Mouse (Mus musculus) neural tube, embryonic 10.5 days (tissue): ENCODE data around the gene Rfx2.

Experiments
- DNase-seq: peaks from one replicate; pipeline ENCODE4 v3.0.0-alpha.2; 2017; ENCODE audit warnings: low spot score; ENCODE audit errors: extremely low spot score

Gene Rfx2

DNA sequence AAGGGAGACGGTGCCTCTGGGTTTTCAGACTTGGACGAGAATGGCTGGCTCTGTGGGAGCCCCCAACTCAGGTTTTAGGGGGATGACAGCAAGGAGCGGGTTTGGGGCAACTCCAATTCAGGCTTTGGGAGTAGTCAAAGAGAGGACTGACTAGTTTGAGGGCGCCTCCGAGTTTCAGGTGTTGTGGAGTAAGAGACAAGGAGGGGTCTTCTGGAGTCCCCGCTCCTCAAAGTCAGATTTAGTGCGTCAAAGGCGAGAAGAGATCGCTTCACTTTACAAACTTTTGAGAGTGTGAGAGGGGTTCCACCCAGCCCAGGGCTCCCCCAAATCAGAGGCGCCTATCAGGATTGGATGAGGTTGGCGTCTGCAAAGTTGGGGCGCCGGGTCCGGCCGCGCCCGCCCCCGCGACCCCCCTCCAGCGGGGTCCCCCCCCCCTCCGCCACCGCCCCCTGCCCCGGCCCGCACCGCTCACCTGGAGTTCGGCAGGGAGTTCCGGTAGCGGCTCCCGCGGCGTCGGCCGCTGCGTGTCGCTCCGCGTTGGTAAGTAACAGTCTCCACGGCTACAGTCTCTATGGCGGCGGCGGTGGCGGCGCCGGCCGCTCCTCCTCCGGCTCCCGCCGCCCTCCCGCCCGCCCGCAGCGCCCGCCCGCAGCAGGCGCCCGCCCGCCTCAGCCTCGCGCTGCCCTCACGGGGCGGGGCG, at the start of gene Rfx2:
TSS of gene Rfx2 (minus strand) at position 603 of the 700 bp plus-strand sequence.
- peak; percentile 54 for DNase-seq

- DNase-seq: no peak
These were observed 46.6 kb upstream of the Rfx2 start for GRCm38 (mm10) chr17:56877426-56877825.

- DNase-seq: no peak
These were observed 46.2 kb upstream of the Rfx2 start for GRCm38 (mm10) chr17:56876981-56877380.

GRCm38 (mm10) chr17:56876465-56876864, 45.7 kb upstream of the Rfx2 start:
- DNase-seq: no peak

GRCm38 (mm10) chr17:56874936-56875651, 44.3 kb upstream of the Rfx2 start, which contains the start of gene 1700061G19Rik:
Gene 1700061G19Rik, plus strand, starts transcription at chr17:56875477.
- DNase-seq: no peak

DNA sequence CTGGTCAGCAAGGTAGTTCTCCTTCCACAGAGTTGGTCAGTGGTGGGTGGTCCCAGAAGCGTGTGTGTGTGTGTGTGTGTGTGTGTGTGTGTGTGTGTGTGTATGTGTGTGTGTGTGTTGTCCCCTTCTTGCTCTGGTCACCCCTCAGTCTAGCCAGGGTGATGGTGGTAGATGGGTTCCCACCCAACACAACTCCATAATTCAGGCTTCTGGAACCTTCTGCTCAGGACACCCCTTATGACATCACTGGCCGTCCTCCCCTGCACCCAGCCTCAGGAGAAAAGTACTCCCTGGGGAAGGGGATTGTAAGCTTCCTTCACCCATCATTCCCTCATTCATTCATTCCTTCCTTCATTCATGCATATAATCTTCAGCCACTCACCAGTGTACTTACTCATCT, 43.4 kb upstream of the Rfx2 start, which contains the start of gene Acsbg2:
TSS of gene Acsbg2 (minus strand) at position 211 of the 400 bp plus-strand sequence.
- no peak for DNase-seq

DNA sequence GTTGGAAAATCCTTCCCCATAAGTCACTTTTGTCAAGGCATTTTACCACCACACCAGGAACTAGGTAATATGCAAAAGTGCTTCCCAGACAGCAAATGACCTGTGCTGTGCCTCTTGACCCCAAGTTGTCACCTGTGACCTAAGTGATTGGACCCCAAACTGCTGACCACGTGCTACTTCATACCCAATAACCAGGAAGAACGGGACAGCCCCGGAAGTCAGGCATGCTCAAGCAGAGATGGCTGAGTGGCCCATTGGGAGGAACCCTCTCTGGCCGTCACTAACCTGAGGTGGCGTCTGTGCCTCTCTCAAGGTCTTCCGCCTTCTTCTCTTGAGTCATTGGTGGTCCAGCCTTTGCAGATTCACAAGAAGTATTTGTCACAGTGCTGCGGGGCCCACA, 41.7 kb upstream of the Rfx2 start:
- DNase-seq: no peak

GRCm38 (mm10) chr17:56871767-56872166, 41.0 kb upstream of the Rfx2 start:
- no peak for DNase-seq

- DNase-seq: no peak
These were observed 39.6 kb upstream of the Rfx2 start for GRCm38 (mm10) chr17:56870287-56870953.

DNA sequence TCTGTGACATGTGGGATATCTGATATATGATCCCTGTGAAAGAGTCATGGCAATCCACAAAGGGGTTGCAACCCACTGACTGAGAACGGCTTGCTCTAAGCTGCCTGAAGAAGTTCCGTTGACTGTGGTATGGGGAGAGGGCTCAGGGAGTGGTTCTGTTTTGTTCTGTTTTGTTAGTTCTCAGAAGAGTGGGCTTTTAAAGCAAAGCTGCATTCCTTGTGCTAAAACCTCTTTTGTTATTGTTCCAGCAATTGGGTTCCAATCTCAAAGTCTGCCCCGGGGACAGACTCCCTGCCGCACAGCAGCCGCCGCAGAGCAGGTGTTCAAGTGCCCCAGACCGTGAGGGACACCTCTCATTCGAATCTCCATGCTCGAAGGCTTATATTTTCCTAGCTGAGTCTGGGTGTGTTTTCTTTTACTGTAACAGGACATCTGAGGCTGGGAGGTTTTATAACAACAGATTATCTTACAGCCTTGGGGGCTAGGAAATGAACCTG, 38.7 kb upstream of the Rfx2 start:
- no peak for DNase-seq

DNA sequence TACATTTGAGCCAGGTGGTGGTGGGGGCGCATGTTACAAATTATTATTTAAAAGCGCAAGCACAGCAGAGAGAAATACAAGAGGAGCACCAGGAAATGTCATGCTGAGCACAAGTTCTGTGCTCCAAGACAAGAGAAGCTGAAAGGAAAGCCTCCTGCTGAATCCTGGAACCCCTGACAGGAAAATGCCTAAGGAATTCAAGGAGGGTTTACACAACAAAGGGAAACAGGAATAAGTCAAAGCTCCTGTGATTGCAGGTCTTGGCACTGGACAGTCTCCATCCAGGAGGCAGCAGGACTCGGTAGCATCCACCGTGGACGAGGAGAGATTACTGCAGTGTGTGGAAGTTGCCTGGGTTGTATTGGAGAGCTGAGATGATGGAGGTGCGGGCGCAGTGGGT, 35.3 kb upstream of the Rfx2 start:
- no peak for DNase-seq

- DNase-seq: no peak
These were observed 30.4 kb upstream of the Rfx2 start for GRCm38 (mm10) chr17:56861197-56861596.

GRCm38 (mm10) chr17:56858922-56859321, 28.1 kb upstream of the Rfx2 start:
- DNase-seq: no peak

DNA sequence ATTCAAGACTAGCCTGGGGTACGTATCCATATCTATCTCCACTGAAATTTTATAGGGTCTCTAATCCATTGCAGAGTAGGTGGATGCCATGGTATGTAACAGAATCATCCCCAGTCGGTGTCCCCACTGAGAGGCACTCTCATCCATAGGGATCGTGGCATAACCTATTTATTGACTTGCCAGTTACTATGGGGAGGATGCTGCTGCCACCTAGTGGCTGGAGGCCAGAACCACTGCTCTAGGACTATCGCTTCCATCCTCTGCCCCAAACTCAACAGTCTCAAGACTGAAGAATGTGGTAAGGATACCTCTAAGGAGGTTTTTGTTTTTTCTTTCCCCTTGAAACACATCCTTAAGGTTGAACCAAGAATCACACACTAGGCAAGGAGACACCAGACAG, 27.4 kb upstream of the Rfx2 start:
- peak; percentile 61 for DNase-seq

GRCm38 (mm10) chr17:56855421-56855820, 24.6 kb upstream of the Rfx2 start:
- no peak for DNase-seq

DNA sequence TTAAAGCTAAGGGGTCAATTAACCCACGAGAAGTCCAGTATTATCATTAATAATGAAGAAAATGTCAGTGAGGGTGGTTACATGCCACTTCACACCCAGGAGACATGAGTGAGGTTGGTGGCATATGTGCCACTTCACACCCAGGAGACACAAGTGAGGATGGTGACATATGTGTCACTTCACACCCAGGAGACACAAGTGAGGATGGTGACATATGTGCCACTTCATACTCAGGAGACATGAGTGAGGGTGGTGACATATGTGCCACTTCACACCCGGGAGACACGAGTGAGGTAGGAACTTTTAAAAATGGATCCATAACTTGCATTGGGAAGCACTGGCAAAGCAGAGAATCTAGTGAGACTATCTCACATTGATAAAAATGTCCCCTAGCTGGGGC, 20.4 kb upstream of the Rfx2 start:
- DNase-seq: no peak

DNA sequence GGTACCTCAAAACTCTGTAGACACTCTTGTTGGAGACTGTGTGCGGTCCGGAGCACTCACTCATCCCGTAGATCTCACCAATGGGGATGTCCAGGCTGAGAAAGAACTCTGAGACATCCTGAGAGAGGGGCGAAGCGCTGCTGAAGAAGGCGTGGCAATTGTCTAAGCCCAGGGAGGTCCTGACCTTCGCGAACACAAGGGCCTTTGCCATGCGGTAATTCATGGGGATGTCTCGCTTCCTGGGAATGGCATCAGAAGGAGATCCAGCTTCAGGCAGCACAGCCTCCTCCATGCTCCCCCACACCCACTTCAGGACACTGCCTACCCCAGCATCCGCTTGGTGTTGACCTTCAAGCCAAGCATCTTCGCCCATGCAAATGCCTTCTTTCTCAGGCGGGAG, 18.9 kb upstream of the Rfx2 start:
- DNase-seq: no peak

GRCm38 (mm10) chr17:56848785-56849184, 18.0 kb upstream of the Rfx2 start:
- DNase-seq: no peak

GRCm38 (mm10) chr17:56843678-56844077, 12.9 kb upstream of the Rfx2 start:
- no peak for DNase-seq

DNA sequence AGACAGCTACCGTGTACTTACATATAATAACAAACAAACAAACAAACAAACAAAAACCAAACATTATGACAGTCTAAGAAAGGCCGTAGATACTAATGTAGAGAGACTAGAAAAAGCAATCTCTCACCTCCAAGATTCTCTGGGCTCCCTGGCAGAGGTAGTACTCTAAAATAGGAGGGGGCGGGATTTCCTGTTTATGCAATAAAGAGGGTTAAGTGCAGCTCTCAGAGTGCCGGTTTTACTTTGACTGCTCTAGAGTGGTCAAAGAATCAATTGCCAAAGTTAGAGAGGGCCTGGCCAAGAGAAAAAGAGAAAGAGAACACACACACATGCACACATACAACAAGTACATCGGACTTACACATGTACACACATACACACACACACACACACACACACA, 11.4 kb upstream of the Rfx2 start:
- DNase-seq: no peak

DNA sequence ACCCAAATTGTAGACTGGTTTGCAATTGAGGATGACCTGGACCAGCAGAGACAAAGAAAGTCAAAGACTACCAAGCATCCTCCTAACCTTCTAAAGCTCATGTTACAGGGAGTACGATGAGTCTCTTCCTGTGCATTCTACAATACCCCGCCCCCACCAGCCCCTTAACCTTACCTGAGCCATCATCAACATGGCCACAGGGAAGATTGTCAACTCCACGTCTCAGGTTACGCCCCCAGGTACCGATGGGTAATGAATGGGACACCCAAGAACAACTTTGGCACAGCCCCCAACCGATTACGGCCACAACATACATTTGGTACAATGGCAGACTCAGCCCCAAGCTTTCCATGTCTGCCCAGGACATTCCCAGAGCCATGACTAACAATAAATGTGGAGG, 9.7 kb upstream of the Rfx2 start:
- DNase-seq: no peak

DNA sequence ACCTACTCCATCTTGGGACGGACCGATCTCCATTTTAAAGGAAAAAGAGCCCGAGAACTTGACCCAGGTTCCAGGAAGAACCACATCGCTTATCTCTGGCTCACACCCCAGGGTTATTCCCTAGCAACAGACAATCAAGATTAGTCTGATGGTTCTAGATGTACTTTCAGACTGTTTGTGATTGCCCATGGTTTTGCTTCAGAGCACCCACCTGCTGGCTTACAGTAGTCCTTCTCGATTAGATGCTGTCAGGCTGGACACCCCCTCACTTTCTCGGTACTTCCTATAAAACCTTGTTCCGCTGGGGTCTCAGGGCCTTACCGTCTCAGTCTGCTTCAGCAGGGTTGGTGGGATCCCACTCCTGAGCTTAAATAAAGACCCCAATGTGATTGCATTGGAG, 5.5 kb upstream of the Rfx2 start:
- DNase-seq: no peak
